Mouse (Mus musculus) forebrain, embryonic 13.5 days (tissue): ENCODE measurements around the gene Mutyh. TPM values are rescaled to one million over a fixed set of nuclear protein-coding genes. Genes with fewer than 3 reads are reported as not detected.
A peak's percentile ranks its signal among the peaks of the same experiment; 100 is the strongest.

Experiments
- ATAC-seq: fragments of 200-750 bp; cut with Nextera tagmentation; 2 replicates; pipeline ENCODE4 v1.8.0; 2017
- H3K27ac ChIP-seq: fragments of 300-500 bp; sonication (generic); 2 replicates; pipeline ENCODE4 v1.5.1; 2015; ENCODE audit warnings: inconsistent platforms, mild to moderate bottlenecking, moderate library complexity
- H3K27me3 ChIP-seq: fragments of 300-500 bp; sonication (generic); 2 replicates; pipeline ENCODE4 v1.6.1; 2015; ENCODE audit warnings: mild to moderate bottlenecking, inconsistent platforms
- H3K36me3 ChIP-seq: fragments of 300-500 bp; sonication (generic); 2 replicates; pipeline ENCODE4 v1.6.1; 2015; ENCODE audit warnings: mild to moderate bottlenecking, inconsistent platforms; ENCODE audit not compliant: poor library complexity, severe bottlenecking
- H3K4me1 ChIP-seq: fragments of 300-500 bp; sonication (generic); 2 replicates; pipeline ENCODE4 v1.6.1; 2015; ENCODE audit warnings: inconsistent platforms
- H3K4me2 ChIP-seq: fragments of 300-500 bp; sonication (generic); 2 replicates; pipeline ENCODE4 v1.6.1; 2015; ENCODE audit warnings: inconsistent platforms, mild to moderate bottlenecking, moderate library complexity
- H3K4me3 ChIP-seq: fragments of 300-500 bp; sonication (generic); 2 replicates; pipeline ENCODE4 v1.5.1; 2015; ENCODE audit warnings: mild to moderate bottlenecking, inconsistent platforms
- H3K9ac ChIP-seq: fragments of 300-500 bp; sonication (generic); 2 replicates; pipeline ENCODE4 v1.6.1; 2015; ENCODE audit warnings: mild to moderate bottlenecking, inconsistent platforms
- H3K9me3 ChIP-seq: fragments of 300-500 bp; sonication (generic); replicated peaks from 2 replicates; pipeline ENCODE4 v1.6.1; 2016; ENCODE audit warnings: inconsistent platforms
- WGBS: fragments of 180-500 bp; shearing (Covaris S2); methylation state at CpG from one replicate; pipeline ENCODE4 v1.1.7; 2015; 5-methylcytosine and 5-hydroxymethylcytosine counted together
- polyA plus RNA-seq: library from polyadenylated mRNA; unstranded; fragments of >200 nt; fragmentation: Nextera tagmentation; extraction: Ambion mirVana; gene quantifications from 2 replicates; pipeline ENCODE4 v1.2.1, GENCODE M21; 2015

The Mutyh gene
- polyA plus RNA-seq, result 14.8 and 16.6 TPM in 2 replicates

GRCm38 (mm10) chr4:116807197-116808129, at the start of gene Mutyh, which contains the start of gene Toe1:
TSS of gene Mutyh (plus strand) at chr4:116807723.
TSS of gene Toe1 (minus strand) at chr4:116807640.
- Histone ChIP-seq H3K27me3 (no peaks in the 10 kb centered on the region), H3K27ac (peak within 1 kb of the TSS; percentile 84), H3K9me3 (no peaks in the 10 kb centered on the region), H3K4me1 (peaks cover 10% of the 10 kb centered on the region), H3K4me2 (peak within 1 kb of the TSS; percentile 69), H3K36me3 (peaks cover 35% of the 10 kb centered on the region), H3K9ac (peak within 1 kb of the TSS; percentile 66), H3K4me3 (peak within 1 kb of the TSS; percentile 66)
- peak; percentile 97 for ATAC-seq
- under 1% methylated on average over 58 of the region's 58 CpGs for WGBS

- Histone ChIP-seq H3K4me3 (no peak overlapping the region), H3K4me2 (no peak overlapping the region), H3K36me3 (no peaks in the 10 kb centered on the region), H3K27ac (no peak overlapping the region), H3K27me3 (no peaks in the 10 kb centered on the region), H3K4me1 (no peaks in the 10 kb centered on the region), H3K9ac (no peak overlapping the region), H3K9me3 (no peaks in the 10 kb centered on the region)
- 86% methylated on average over 2 of the region's 2 CpGs for WGBS
- ATAC-seq, result no peak
Observed at GRCm38 (mm10) chr4:116761914-116762313, 45.6 kb upstream of the Mutyh start.

- 94% methylated on average over 5 of the region's 5 CpGs for whole genome bisulfite sequencing
- H3K27ac ChIP-seq, result no peak overlapping the region
Observed at GRCm38 (mm10) chr4:116764001-116764400, 43.5 kb upstream of the Mutyh start.

GRCm38 (mm10) chr4:116768510-116768909, 39.0 kb upstream of the Mutyh start:
- Histone ChIP-seq H3K4me2 (no peak overlapping the region), H3K9me3 (no peaks in the 10 kb centered on the region), H3K4me1 (no peaks in the 10 kb centered on the region), H3K4me3 (no peak overlapping the region), H3K27me3 (no peaks in the 10 kb centered on the region), H3K27ac (no peak overlapping the region), H3K9ac (no peak overlapping the region), H3K36me3 (no peaks in the 10 kb centered on the region)
- WGBS, result 91% methylated on average over 5 of the region's 5 CpGs
- ATAC-seq, result no peak

More at GRCm38 (mm10) chr4:116764001-116764400, 43.5 kb upstream of the Mutyh start:
- Histone ChIP-seq H3K4me1 (no peaks in the 10 kb centered on the region), H3K4me3 (no peak overlapping the region), H3K4me2 (no peak overlapping the region), H3K27me3 (no peaks in the 10 kb centered on the region), H3K9ac (no peak overlapping the region), H3K9me3 (no peaks in the 10 kb centered on the region), H3K36me3 (no peaks in the 10 kb centered on the region)
- ATAC-seq, result no peak

GRCm38 (mm10) chr4:116769060-116769459, 38.5 kb upstream of the Mutyh start:
- no peaks in the 10 kb centered on the region for H3K27me3 ChIP-seq
- no peak overlapping the region for H3K4me3 ChIP-seq
- ATAC-seq, result no peak
- no peak overlapping the region for H3K9ac ChIP-seq
- no peaks in the 10 kb centered on the region for H3K36me3 ChIP-seq
- no peak overlapping the region for H3K4me2 ChIP-seq
- no peaks in the 10 kb centered on the region for H3K9me3 ChIP-seq
- no peak overlapping the region for H3K27ac ChIP-seq
- H3K4me1 ChIP-seq, result no peaks in the 10 kb centered on the region

GRCm38 (mm10) chr4:116776391-116776790, 31.1 kb upstream of the Mutyh start:
- Histone ChIP-seq H3K27me3 (no peaks in the 10 kb centered on the region), H3K9ac (no peak overlapping the region), H3K9me3 (no peaks in the 10 kb centered on the region), H3K36me3 (no peaks in the 10 kb centered on the region), H3K4me3 (no peak overlapping the region), H3K27ac (no peak overlapping the region), H3K4me2 (no peak overlapping the region), H3K4me1 (0 out of 2 replicates have a peak, but pooled peaks cover 2% of the 10 kb centered on the region)
- ATAC-seq, result no peak
- 91% methylated on average over 5 of the region's 5 CpGs for WGBS

GRCm38 (mm10) chr4:116777079-116777478, 30.4 kb upstream of the Mutyh start:
- no peak overlapping the region for H3K9ac ChIP-seq
- 87% methylated on average over 3 of the region's 3 CpGs for WGBS
- no peaks in the 10 kb centered on the region for H3K27me3 ChIP-seq
- no peaks in the 10 kb centered on the region for H3K36me3 ChIP-seq
- no peak overlapping the region for H3K4me2 ChIP-seq
- no peaks in the 10 kb centered on the region for H3K9me3 ChIP-seq
- H3K4me3 ChIP-seq, result no peak overlapping the region
- no peak for ATAC-seq
- H3K27ac ChIP-seq, result no peak overlapping the region
- H3K4me1 ChIP-seq, result peaks cover 4% of the 10 kb centered on the region; the same call in 1 of the 2 replicates

- Histone ChIP-seq H3K9ac (no peak overlapping the region), H3K4me2 (no peak overlapping the region), H3K27ac (no peak overlapping the region), H3K27me3 (no peaks in the 10 kb centered on the region), H3K36me3 (no peaks in the 10 kb centered on the region), H3K9me3 (no peaks in the 10 kb centered on the region), H3K4me1 (peaks cover 7% of the 10 kb centered on the region; the same call in 1 of the 2 replicates), H3K4me3 (no peak overlapping the region)
- 74% methylated on average over 2 of the region's 2 CpGs for WGBS
- no peak for ATAC-seq
Observed at GRCm38 (mm10) chr4:116780541-116780940, 27.0 kb upstream of the Mutyh start.

GRCm38 (mm10) chr4:116781366-116781765, 26.2 kb upstream of the Mutyh start:
- H3K4me1 ChIP-seq, result peaks cover 7% of the 10 kb centered on the region; the same call in 1 of the 2 replicates
- no peak overlapping the region for H3K4me3 ChIP-seq
- H3K9me3 ChIP-seq, result no peaks in the 10 kb centered on the region
- 48% methylated on average over 2 of the region's 2 CpGs for WGBS
- no peak overlapping the region for H3K9ac ChIP-seq
- H3K4me2 ChIP-seq, result no peak overlapping the region
- H3K36me3 ChIP-seq, result no peaks in the 10 kb centered on the region
- no peaks in the 10 kb centered on the region for H3K27me3 ChIP-seq
- H3K27ac ChIP-seq, result no peak overlapping the region
- ATAC-seq, result no peak

GRCm38 (mm10) chr4:116782171-116782570, 25.4 kb upstream of the Mutyh start:
- H3K9ac ChIP-seq, result peak overlapping the region; percentile 48
- H3K4me1 ChIP-seq, result peaks cover 7% of the 10 kb centered on the region; the same call in 1 of the 2 replicates
- ATAC-seq, result no peak

GRCm38 (mm10) chr4:116786587-116786986, 20.9 kb upstream of the Mutyh start:
- WGBS, result 92% methylated on average over 1 of the region's 1 CpGs
- H3K4me3 ChIP-seq, result no peak overlapping the region
- no peak for ATAC-seq

More at GRCm38 (mm10) chr4:116782171-116782570, 25.4 kb upstream of the Mutyh start:
- WGBS, result 5% methylated on average over 8 of the region's 8 CpGs
- H3K36me3 ChIP-seq, result no peaks in the 10 kb centered on the region
- no peaks in the 10 kb centered on the region for H3K27me3 ChIP-seq
- no peaks in the 10 kb centered on the region for H3K9me3 ChIP-seq
- H3K27ac ChIP-seq, result no peak overlapping the region
- no peak overlapping the region for H3K4me3 ChIP-seq
- H3K4me2 ChIP-seq, result no peak overlapping the region

GRCm38 (mm10) chr4:116787985-116788760, 19.4 kb upstream of the Mutyh start:
- Histone ChIP-seq H3K9ac (0 out of 2 replicates have a peak overlapping the region, but pooled peaks have one; percentile 12), H3K4me3 (no peak overlapping the region), H3K27me3 (no peaks in the 10 kb centered on the region), H3K4me2 (no peak overlapping the region), H3K4me1 (no peaks in the 10 kb centered on the region), H3K36me3 (no peaks in the 10 kb centered on the region), H3K9me3 (no peaks in the 10 kb centered on the region), H3K27ac (no peak overlapping the region)
- no peak for ATAC-seq
- WGBS, result 41% methylated on average over 7 of the region's 7 CpGs

More at GRCm38 (mm10) chr4:116786587-116786986, 20.9 kb upstream of the Mutyh start:
- H3K9ac ChIP-seq, result no peak overlapping the region
- no peaks in the 10 kb centered on the region for H3K27me3 ChIP-seq
- no peaks in the 10 kb centered on the region for H3K36me3 ChIP-seq
- H3K27ac ChIP-seq, result no peak overlapping the region
- no peak overlapping the region for H3K4me2 ChIP-seq
- no peaks in the 10 kb centered on the region for H3K9me3 ChIP-seq
- peaks cover 7% of the 10 kb centered on the region; the same call in 1 of the 2 replicates for H3K4me1 ChIP-seq
